7 mouse cellular contexts compared by ENCODE assay signal in the genomic region with DNA sequence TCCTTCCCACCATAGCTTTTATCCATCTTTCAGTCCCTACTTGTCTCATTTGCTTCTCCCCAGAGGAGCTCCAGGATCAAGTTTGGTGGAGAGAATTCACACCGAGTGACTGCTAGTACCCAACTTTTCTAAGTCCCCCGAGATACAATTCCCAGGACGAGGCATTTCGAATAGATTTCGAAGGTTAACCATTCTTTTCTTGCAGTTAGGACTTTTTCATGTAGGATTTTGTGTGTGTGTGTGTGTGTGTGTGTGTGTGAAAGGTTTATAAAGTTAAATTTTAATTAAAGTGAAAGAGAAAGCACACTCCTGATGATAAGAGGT. TPM values are rescaled to one million over a fixed set of nuclear protein-coding genes. Genes with fewer than 3 reads are reported as not detected.
A peak's percentile ranks its signal among the peaks of the same experiment; 100 is the strongest.
DNase-seq lines count a peak whose midpoint lies in the region; ATAC-seq and TF ChIP-seq lines count a peak whose summit lies in the region.

No protein-coding gene starts in this region.

- peaks cover 32% of the 10 kb centered on the region for H3K36me3 ChIP-seq in megakaryocyte, embryonic 14.5 days (replicated peaks; ENCODE audit: low read length)
- peaks cover 22% of the 10 kb centered on the region for H3K36me3 ChIP-seq in forebrain, embryonic 10.5 days (replicated peaks)
- peaks cover 16% of the 10 kb centered on the region for H3K36me3 ChIP-seq in limb, embryonic 14.5 days (ENCODE audit: control insufficient read depth, insufficient read depth, low read length)
- no peaks in the 10 kb centered on the region for H3K36me3 ChIP-seq in stomach, embryonic 16.5 days (ENCODE audit: control insufficient read depth, insufficient read depth, low read length)

- no peaks in the 10 kb centered on the region for H3K27me3 ChIP-seq in megakaryocyte, embryonic 14.5 days (replicated peaks)
- no peaks in the 10 kb centered on the region for H3K27me3 ChIP-seq in forebrain, embryonic 10.5 days (ENCODE audit: poor library complexity, severe bottlenecking)
- no peaks in the 10 kb centered on the region for H3K27me3 ChIP-seq in limb, embryonic 14.5 days (ENCODE audit: control insufficient read depth, insufficient read depth, low read length)
- H3K27me3 ChIP-seq in stomach, embryonic 16.5 days (ENCODE audit: control insufficient read depth, insufficient read depth, low read length), result no peaks in the 10 kb centered on the region

- H3K4me2 ChIP-seq in limb, embryonic 14.5 days (replicated peaks; ENCODE audit: low read depth, low read length, severe bottlenecking), result peak overlapping the region; percentile 56
- H3K4me2 ChIP-seq in stomach, embryonic 16.5 days (ENCODE audit: low read depth, low read length), result peak overlapping the region; percentile 83

- H3K9me3 ChIP-seq in megakaryocyte, embryonic 14.5 days, result no peaks in the 10 kb centered on the region
- no peaks in the 10 kb centered on the region for H3K9me3 ChIP-seq in forebrain, embryonic 10.5 days
- no peaks in the 10 kb centered on the region for H3K9me3 ChIP-seq in limb, embryonic 14.5 days (ENCODE audit: control insufficient read depth, low read length)
- H3K9me3 ChIP-seq in stomach, embryonic 16.5 days (replicated peaks; ENCODE audit: control insufficient read depth, low read length), result no peaks in the 10 kb centered on the region

- ATAC-seq in megakaryocyte, adult 5-6 weeks (ENCODE audit: poor library complexity, severe bottlenecking), result no peak
- no peak for ATAC-seq in limb, embryonic 14.5 days (ENCODE audit: low FRiP score, low read depth)
- no peak for ATAC-seq in stomach, embryonic 16.5 days (ENCODE audit: insufficient read depth, low FRiP score)

- H3K4me1 ChIP-seq in megakaryocyte, embryonic 14.5 days, result peaks cover 38% of the 10 kb centered on the region
- H3K4me1 ChIP-seq in forebrain, embryonic 10.5 days, result peaks cover 20% of the 10 kb centered on the region
- peaks cover 11% of the 10 kb centered on the region; the same call in 1 of the 2 replicates for H3K4me1 ChIP-seq in limb, embryonic 14.5 days (ENCODE audit: control insufficient read depth, insufficient read depth, low read length)
- peaks cover 12% of the 10 kb centered on the region for H3K4me1 ChIP-seq in stomach, embryonic 16.5 days (ENCODE audit: control insufficient read depth, insufficient read depth, low read length)

- no peak for TF ChIP-seq POLR2A in limb, embryonic 14.5 days (IDR thresholded peaks at IDR 0.05; ENCODE audit: borderline replicate concordance, extremely low read depth, insufficient read depth, insufficient read length)

- H3K27ac ChIP-seq in forebrain, embryonic 10.5 days, result peak overlapping the region; percentile 89
- H3K27ac ChIP-seq in limb, embryonic 14.5 days (replicated peaks; ENCODE audit: low read depth, low read length), result peak overlapping the region; percentile 87
- peak overlapping the region; percentile 97 for H3K27ac ChIP-seq in stomach, embryonic 16.5 days (ENCODE audit: low read length)

- H3K4me3 ChIP-seq in megakaryocyte, embryonic 14.5 days (replicated peaks), result peak overlapping the region; percentile 93
- H3K4me3 ChIP-seq in forebrain, embryonic 10.5 days, result peak overlapping the region; percentile 65
- H3K4me3 ChIP-seq in limb, embryonic 14.5 days (replicated peaks; ENCODE audit: low read length), result peak overlapping the region; percentile 70
- H3K4me3 ChIP-seq in stomach, embryonic 16.5 days (replicated peaks; ENCODE audit: low read length), result peak overlapping the region; percentile 86

- H3K9ac ChIP-seq in limb, embryonic 14.5 days (ENCODE audit: low read depth, low read length, severe bottlenecking), result peak overlapping the region; percentile 63
- H3K9ac ChIP-seq in stomach, embryonic 16.5 days (ENCODE audit: low read length), result peak overlapping the region; percentile 86

- intact Hi-C loops in gastrocnemius, postnatal 36 days (cut with DNase I), result no loop called here
- intact Hi-C loops in left cerebral cortex, postnatal 36 days (cut with DNase I), result no loop called here

- DNase-seq in forebrain, embryonic 10.5 days (ENCODE audit: extremely low spot score, low spot score), result no peak
- no peak for DNase-seq in limb, embryonic 14.5 days (ENCODE audit: low spot score)
- DNase-seq in gastrocnemius, postnatal 36 days, result no peak
- no peak for DNase-seq in left cerebral cortex, postnatal 36 days (ENCODE audit: low spot score in 2 of 2)

- WGBS in forebrain, embryonic 10.5 days, result 28% methylated on average over 5 of the region's 5 CpGs
- 22% methylated on average over 5 of the region's 5 CpGs for WGBS in limb, embryonic 14.5 days
- WGBS in stomach, embryonic 16.5 days, result 17% methylated on average over 5 of the region's 5 CpGs

RNA-seq across cellular contexts. Expression of gene Rabif, which starts 0.7 kb away (rescaled TPM):
- 4.8 and 5.0 TPM in 2 replicates for polyA plus RNA-seq in megakaryocyte, embryonic 14.5 days (2012; ENCODE audit: insufficient read depth, low replicate concordance)
- 20.6 and 24.1 TPM in 2 replicates for total RNA-seq in megakaryocyte, adult 5-6 weeks (2015)
- total RNA-seq in megakaryocyte, adult 5-6 weeks (2017), result 16.1 and 18.6 TPM in 2 replicates
- 40.7 and 41.5 TPM in 2 replicates for polyA plus RNA-seq in forebrain, embryonic 10.5 days (2016; fragmentation: Nextera tagmentation; extraction: Ambion mirVana)
- polyA plus RNA-seq in limb, embryonic 14.5 days (2012; rRNA removed), result 25.2 and 26.5 TPM in 2 replicates
- polyA plus RNA-seq in limb, embryonic 14.5 days (2014; fragmentation: Nextera tagmentation; extraction: Ambion mirVana), result 39.8 and 44.3 TPM in 2 replicates
- 40.2 and 45.4 TPM in 2 replicates for polyA plus RNA-seq in stomach, embryonic 16.5 days (2015; fragmentation: Nextera tagmentation; extraction: Ambion mirVana)
- 1 to 10 TPM; 5.1 to 5.5 TPM for total RNA-seq in gastrocnemius, postnatal 36 days (2021)
- 10 to 100 TPM; 26.1 to 29.5 TPM for total RNA-seq in left cerebral cortex, postnatal 36 days (2021)

RNA-seq across cellular contexts. Expression of gene Klhl12, which starts 39.8 kb away (rescaled TPM):
- 0.20 TPM in 1 of 2 replicates, not detected in the other for polyA plus RNA-seq in megakaryocyte, embryonic 14.5 days (2012; ENCODE audit: insufficient read depth, low replicate concordance)
- total RNA-seq in megakaryocyte, adult 5-6 weeks (2015), result 10.0 and 10.2 TPM in 2 replicates
- 11.2 and 12.8 TPM in 2 replicates for total RNA-seq in megakaryocyte, adult 5-6 weeks (2017)
- polyA plus RNA-seq in forebrain, embryonic 10.5 days (2016; fragmentation: Nextera tagmentation; extraction: Ambion mirVana), result 39.0 and 39.5 TPM in 2 replicates
- 19.3 and 21.4 TPM in 2 replicates for polyA plus RNA-seq in limb, embryonic 14.5 days (2012; rRNA removed)
- polyA plus RNA-seq in limb, embryonic 14.5 days (2014; fragmentation: Nextera tagmentation; extraction: Ambion mirVana), result 21.6 and 23.7 TPM in 2 replicates
- polyA plus RNA-seq in stomach, embryonic 16.5 days (2015; fragmentation: Nextera tagmentation; extraction: Ambion mirVana), result 23.1 and 23.7 TPM in 2 replicates
- 10 to 100 TPM; 14.4 to 15.1 TPM for total RNA-seq in gastrocnemius, postnatal 36 days (2021)
- 10 to 100 TPM; 36.4 to 37.1 TPM for total RNA-seq in left cerebral cortex, postnatal 36 days (2021)

RNA-seq across cellular contexts. Expression of gene Mgat4e, which starts 54.3 kb away (rescaled TPM):
- not detected in 2 replicates for polyA plus RNA-seq in megakaryocyte, embryonic 14.5 days (2012; ENCODE audit: insufficient read depth, low replicate concordance)
- not detected in 2 replicates for total RNA-seq in megakaryocyte, adult 5-6 weeks (2015)
- not detected in 2 replicates for total RNA-seq in megakaryocyte, adult 5-6 weeks (2017)
- not detected in 2 replicates for polyA plus RNA-seq in forebrain, embryonic 10.5 days (2016; fragmentation: Nextera tagmentation; extraction: Ambion mirVana)
- polyA plus RNA-seq in limb, embryonic 14.5 days (2012; rRNA removed), result 0.10 and 0.15 TPM in 2 replicates
- not detected in 2 replicates for polyA plus RNA-seq in limb, embryonic 14.5 days (2014; fragmentation: Nextera tagmentation; extraction: Ambion mirVana)
- not detected in 2 replicates for polyA plus RNA-seq in stomach, embryonic 16.5 days (2015; fragmentation: Nextera tagmentation; extraction: Ambion mirVana)
- not detected for total RNA-seq in gastrocnemius, postnatal 36 days (2021)
- not detected for total RNA-seq in left cerebral cortex, postnatal 36 days (2021)

Comparison
In these comparisons a context has a peak if more than half of its experiments do, and no peak if none do; other contexts are left out.
1. RNA of gene Klhl12, which starts 39.8 kb away (polyA plus RNA-seq): 39.0 to 39.5 TPM in forebrain, embryonic 10.5 days, 23.1 to 23.7 TPM in stomach, embryonic 16.5 days and 19.3 to 23.7 TPM in limb, embryonic 14.5 days; 0.20 TPM in megakaryocyte, embryonic 14.5 days; every median in the first group is over 10 times any median in the second.
2. Peak in every context shown above with its lines, with median percentiles within 50 percentile points of each other: H3K4me3 ChIP-seq and H3K27ac ChIP-seq.